Mouse (Mus musculus) liver, postnatal 0 days (tissue): ENCODE measurements around the gene Ntpcr.

Experiments
- CTCF ChIP-seq: sonication (generic); IDR thresholded peaks from 2 replicates; pipeline ENCODE4 v1.5.1; 2016; ENCODE audit warnings: antibody characterized with exemption, low read depth
- EP300 ChIP-seq: IDR thresholded peaks from 2 replicates; pipeline ENCODE4 v1.6.1; 2016; ENCODE audit warnings: antibody characterized with exemption, low read depth, mild to moderate bottlenecking

GRCm38 (mm10) chr8:125725037-125725820 lies 4.5 kb upstream of the Ntpcr start:
- TF ChIP-seq CTCF = 0 out of 2 replicates have a peak, but pooled peaks have one; percentile 9
- TF ChIP-seq EP300 = peak; percentile 74; the same call in 1 of the 2 replicates
